Mouse (Mus musculus) small intestine, adult 2 months (tissue): Measurements from ENCODE around the gene 2410137M14Rik. TPM values are rescaled to one million over a fixed set of nuclear protein-coding genes. Genes with fewer than 3 reads are reported as not detected.

Source experiments
- H3K27ac ChIP-seq: fragments of 200-500 bp; 2 replicates; pipeline ENCODE4 v1.5.1; 2012; ENCODE audit warnings: low read depth, low read length, control low read depth, inconsistent platforms; ENCODE audit not compliant: insufficient read depth
- H3K27me3 ChIP-seq: fragments of 200-500 bp; 2 replicates; pipeline ENCODE4 v1.6.1; 2012; ENCODE audit warnings: mild to moderate bottlenecking, moderate library complexity, low read length, inconsistent platforms; ENCODE audit not compliant: control insufficient read depth, insufficient read depth
- H3K36me3 ChIP-seq: fragments of 200-500 bp; 2 replicates; pipeline ENCODE4 v1.6.1; 2012; ENCODE audit warnings: mild to moderate bottlenecking, low read length, control low read depth, inconsistent platforms; ENCODE audit not compliant: control insufficient read depth, insufficient read depth
- H3K4me1 ChIP-seq: fragments of 200-500 bp; 2 replicates; pipeline ENCODE4 v1.6.1; 2012; ENCODE audit warnings: low read length, inconsistent platforms, mixed read lengths; ENCODE audit not compliant: control insufficient read depth, insufficient read depth, insufficient read length
- H3K4me3 ChIP-seq: fragments of 200-500 bp; 2 replicates; pipeline ENCODE4 v1.5.1; 2012; ENCODE audit warnings: low read depth, mild to moderate bottlenecking, control low read depth, inconsistent platforms, low read length, moderate library complexity
- CTCF ChIP-seq: fragments of 200-500 bp; IDR thresholded peaks from 2 replicates; pipeline ENCODE4 v1.5.1; 2012; ENCODE audit warnings: low read depth, mild to moderate bottlenecking, control low read depth, inconsistent platforms, low read length, moderate library complexity, mixed read lengths; ENCODE audit not compliant: insufficient replicate concordance, insufficient read length; ENCODE audit errors: extremely low read depth
- POLR2A ChIP-seq: fragments of 200-500 bp; IDR thresholded peaks from 2 replicates; pipeline ENCODE4 v1.6.1; 2012; ENCODE audit warnings: low read depth, mild to moderate bottlenecking, control low read depth, inconsistent platforms, low read length, moderate library complexity
- whole genome bisulfite sequencing: fragments of 180-500 bp; shearing (Covaris S2); methylation state at CpG from one replicate; pipeline ENCODE4 v1.1.7; 2018; 5-methylcytosine and 5-hydroxymethylcytosine counted together
- polyA plus RNA-seq: library from polyadenylated mRNA; depleted of rRNA; stranded (reverse); fragments of >200 nt; gene quantifications from 2 replicates; pipeline ENCODE4 v1.2.3, GENCODE M21; 2012

Gene 2410137M14Rik
- polyA plus RNA-seq, 1 experiment, result not detected

GRCm38 (mm10) chr17:37018328-37018727, 37.3 kb upstream of the 2410137M14Rik start:
- Histone ChIP-seq H3K36me3 (no peaks in the 10 kb centered on the region), H3K27ac (no peak overlapping the region), H3K4me3 (no peak overlapping the region), H3K27me3 (no peaks in the 10 kb centered on the region), H3K4me1 (no peaks in the 10 kb centered on the region)
- WGBS, result 83% methylated on average over 3 of the region's 3 CpGs
- TF ChIP-seq CTCF (no peak), POLR2A (no peak)

GRCm38 (mm10) chr17:37016333-37016732, 35.3 kb upstream of the 2410137M14Rik start:
- TF ChIP-seq POLR2A (no peak), CTCF (no peak)
- H3K4me1 ChIP-seq, result no peaks in the 10 kb centered on the region
- H3K36me3 ChIP-seq, result no peaks in the 10 kb centered on the region
- H3K27ac ChIP-seq, result no peak overlapping the region
- no peak overlapping the region for H3K4me3 ChIP-seq
- no peaks in the 10 kb centered on the region for H3K27me3 ChIP-seq

GRCm38 (mm10) chr17:37012141-37012540, 31.1 kb upstream of the 2410137M14Rik start:
- TF ChIP-seq CTCF, result no peak
- TF ChIP-seq POLR2A, result no peak
- Histone ChIP-seq H3K36me3 (no peaks in the 10 kb centered on the region), H3K4me1 (no peaks in the 10 kb centered on the region), H3K27me3 (no peaks in the 10 kb centered on the region), H3K27ac (no peak overlapping the region), H3K4me3 (no peak overlapping the region)
- WGBS, result 48% methylated on average over 5 of the region's 5 CpGs

- Histone ChIP-seq H3K4me3 (no peak overlapping the region), H3K4me1 (no peaks in the 10 kb centered on the region), H3K27ac (no peak overlapping the region), H3K36me3 (no peaks in the 10 kb centered on the region), H3K27me3 (no peaks in the 10 kb centered on the region)
- TF ChIP-seq POLR2A (no peak), CTCF (no peak)
- 83% methylated on average over 3 of the region's 3 CpGs for WGBS
These were observed 30.7 kb upstream of the 2410137M14Rik start for GRCm38 (mm10) chr17:37011719-37012118.

- WGBS, result 85% methylated on average over 17 of the region's 17 CpGs
- no peak overlapping the region for H3K27ac ChIP-seq
These were observed 28.5 kb upstream of the 2410137M14Rik start for GRCm38 (mm10) chr17:37009460-37010042.

GRCm38 (mm10) chr17:37008161-37008560, 27.1 kb upstream of the 2410137M14Rik start:
- Histone ChIP-seq H3K4me3 (no peak overlapping the region), H3K36me3 (no peaks in the 10 kb centered on the region), H3K4me1 (no peaks in the 10 kb centered on the region), H3K27ac (no peak overlapping the region), H3K27me3 (peaks cover 2% of the 10 kb centered on the region)
- TF ChIP-seq POLR2A (no peak), CTCF (no peak)
- WGBS, result 76% methylated on average over 6 of the region's 6 CpGs

More at GRCm38 (mm10) chr17:37009460-37010042, 28.5 kb upstream of the 2410137M14Rik start:
- no peak for TF ChIP-seq POLR2A
- TF ChIP-seq CTCF, result no peak
- Histone ChIP-seq H3K4me3 (no peak overlapping the region), H3K4me1 (no peaks in the 10 kb centered on the region), H3K36me3 (no peaks in the 10 kb centered on the region), H3K27me3 (no peaks in the 10 kb centered on the region)

- Histone ChIP-seq H3K4me3 (no peak overlapping the region), H3K27ac (no peak overlapping the region)
These were observed 22.3 kb upstream of the 2410137M14Rik start for GRCm38 (mm10) chr17:37003366-37003765.

More at GRCm38 (mm10) chr17:37003366-37003765, 22.3 kb upstream of the 2410137M14Rik start:
- 48% methylated on average over 4 of the region's 4 CpGs for WGBS
- Histone ChIP-seq H3K27me3 (peaks cover 9% of the 10 kb centered on the region), H3K36me3 (no peaks in the 10 kb centered on the region), H3K4me1 (0 out of 2 replicates have a peak, but pooled peaks cover 3% of the 10 kb centered on the region)
- TF ChIP-seq CTCF (no peak), POLR2A (no peak)
